Mouse (Mus musculus) heart, adult 2 months (tissue): ENCODE measurements around the gene Pex6. TPM values are rescaled to one million over a fixed set of nuclear protein-coding genes. Genes with fewer than 3 reads are reported as not detected.

Experiments used
- DNase-seq, 2 experiments: peaks; one replicate each; pipeline ENCODE4 v3.0.0; 2021
- H3K27ac ChIP-seq: fragments of 200-600 bp; 2 replicates; pipeline ENCODE4 v1.8.1; 2022
- H3K27me3 ChIP-seq: fragments of 200-500 bp; 2 replicates; pipeline ENCODE4 v1.6.1; 2012; ENCODE audit warnings: mild to moderate bottlenecking, low read length, inconsistent platforms, mixed read lengths; ENCODE audit not compliant: control insufficient read depth, insufficient read depth
- H3K36me3 ChIP-seq: fragments of 200-500 bp; 2 replicates; pipeline ENCODE4 v1.6.1; 2012; ENCODE audit warnings: low read length, inconsistent platforms; ENCODE audit not compliant: control insufficient read depth, insufficient read depth
- H3K4me1 ChIP-seq: fragments of 200-500 bp; 2 replicates; pipeline ENCODE4 v1.6.1; 2011; ENCODE audit warnings: low read length; ENCODE audit not compliant: control insufficient read depth, insufficient read depth
- H3K4me3 ChIP-seq: fragments of 200-600 bp; 2 replicates; pipeline ENCODE4 v1.8.1; 2022
- H3K79me2 ChIP-seq: fragments of 200-500 bp; replicated peaks from 2 replicates; pipeline ENCODE4 v1.6.1; 2012; ENCODE audit warnings: mild to moderate bottlenecking, inconsistent platforms, low read length, moderate library complexity, mixed read lengths; ENCODE audit not compliant: control insufficient read depth, insufficient read depth
- H3K9ac ChIP-seq: fragments of 200-500 bp; 2 replicates; pipeline ENCODE4 v1.6.1; 2012; ENCODE audit warnings: low read depth, mild to moderate bottlenecking, control low read depth, inconsistent platforms, low read length, mixed read lengths
- CTCF ChIP-seq: fragments of 200-600 bp; IDR thresholded peaks from 2 replicates; pipeline ENCODE4 v1.8.1; 2022; ENCODE audit warnings: antibody characterized with exemption, mild to moderate bottlenecking, moderate library complexity
- EP300 ChIP-seq: fragments of 200-500 bp; IDR thresholded peaks from 2 replicates; pipeline ENCODE4 v1.6.1; 2011; ENCODE audit warnings: low read depth, low read length, control low read depth; ENCODE audit not compliant: insufficient read depth
- POLR2A ChIP-seq: fragments of 200-500 bp; IDR thresholded peaks from 2 replicates; pipeline ENCODE4 v1.6.1; 2011; ENCODE audit warnings: mild to moderate bottlenecking, low read depth, low read length, control low read depth; ENCODE audit not compliant: insufficient read depth
- WGBS: fragments of 180-500 bp; shearing (Covaris S2); methylation state at CpG from one replicate; pipeline ENCODE4 v1.1.7; 2018; 5-methylcytosine and 5-hydroxymethylcytosine counted together
- intact Hi-C: fragments of 180-260 bp; cut with DNase I; formaldehyde crosslinking; loops from one replicate; pipeline ENCODE4 v1.15.1; 2025
- polyA plus RNA-seq: library from polyadenylated mRNA; depleted of rRNA; stranded (reverse); fragments of >200 nt; gene quantifications from 2 replicates; pipeline ENCODE4 v1.2.3, GENCODE M21; 2012; rRNA removed
- total RNA-seq, 2 experiments: library from RNA; stranded (reverse); gene quantifications; 2 replicates each; pipeline ENCODE4 v1.2.3; 2021

Pex6 gene
- total and polyA plus RNA-seq, 3 experiments, result 33.4 to 36.5 (median 34.1) TPM

DNA sequence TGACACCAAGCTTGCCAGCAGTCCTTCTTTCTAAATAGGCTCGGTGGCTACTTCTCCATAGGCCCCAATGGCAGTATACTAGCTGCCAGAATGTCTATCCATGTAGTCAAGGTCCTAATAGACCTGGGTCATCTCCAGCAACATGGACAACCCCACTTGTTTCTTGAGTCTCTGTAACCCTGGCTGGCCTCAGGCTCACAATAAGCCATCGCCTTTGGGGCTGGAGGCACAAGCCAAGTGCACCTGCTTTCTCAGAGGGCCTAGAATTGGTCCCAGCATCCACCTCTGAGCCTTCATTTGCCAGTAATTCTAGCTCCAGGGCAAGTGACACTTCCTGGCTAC lies 62.8 kb downstream of the Pex6 start:
- H3K27ac ChIP-seq, result no peak overlapping the region
- 58% methylated on average over 2 of the region's 2 CpGs for WGBS
- TF ChIP-seq POLR2A, result no peak
- TF ChIP-seq EP300, result no peak
- TF ChIP-seq CTCF, result no peak
- no peak overlapping the region for H3K4me3 ChIP-seq
- no peak for DNase-seq
- no peak overlapping the region for H3K9ac ChIP-seq
- no peaks in the 10 kb centered on the region for H3K36me3 ChIP-seq
- H3K27me3 ChIP-seq, result no peaks in the 10 kb centered on the region
- intact Hi-C loops, result no loop called here
- H3K79me2 ChIP-seq, result no peaks in the 10 kb centered on the region
- H3K4me1 ChIP-seq, result peaks cover 2% of the 10 kb centered on the region

- Histone ChIP-seq H3K27me3 (no peaks in the 10 kb centered on the region), H3K4me1 (peaks cover 2% of the 10 kb centered on the region), H3K36me3 (no peaks in the 10 kb centered on the region), H3K4me3 (no peak overlapping the region), H3K79me2 (no peaks in the 10 kb centered on the region), H3K9ac (no peak overlapping the region), H3K27ac (no peak overlapping the region)
- intact Hi-C loops, result no loop called here
- DNase-seq, result no peak
- WGBS, result 96% methylated on average over 9 of the region's 9 CpGs
- TF ChIP-seq CTCF (no peak), EP300 (no peak), POLR2A (no peak)
Measured at GRCm38 (mm10) chr17:46775070-46775469, 63.8 kb downstream of the Pex6 start.

Other genes starting within 250 kb of the Pex6 start
- under 1 TPM; 0.16 to 0.23 TPM for gene Ttbk1, start 223.8 kb upstream of the Pex6 start, total RNA-seq
- 0.21 and 0.23 TPM in 2 replicates for gene Ttbk1, start 223.8 kb upstream of the Pex6 start, polyA plus RNA-seq
- 1 to 10 TPM; 1.8 to 1.9 TPM for gene Dnph1, start 214.8 kb upstream of the Pex6 start, total RNA-seq
- 0.80 and 0.97 TPM in 2 replicates for gene Dnph1, start 214.8 kb upstream of the Pex6 start, polyA plus RNA-seq
- gene Cul9, start 165.1 kb upstream of the Pex6 start, total RNA-seq, result 10 to 100 TPM; 21.6 to 21.9 TPM
- gene Cul9, start 165.1 kb upstream of the Pex6 start, polyA plus RNA-seq, result 20.1 and 22.7 TPM in 2 replicates
- 100 to 1,000 TPM in 1 of 2 experiments, 10 to 100 TPM in 1; 91.5 to 106 TPM for gene Srf, start 155.3 kb upstream of the Pex6 start, total RNA-seq
- gene Srf, start 155.3 kb upstream of the Pex6 start, polyA plus RNA-seq, result 223 and 227 TPM in 2 replicates
- gene Ptk7, start 82.0 kb upstream of the Pex6 start, total RNA-seq, result 1 to 10 TPM; 2.6 TPM
- gene Ptk7, start 82.0 kb upstream of the Pex6 start, polyA plus RNA-seq, result 2.8 and 3.1 TPM in 2 replicates
- 10 to 100 TPM; 23.5 to 25.7 TPM for gene Klc4, start 65.4 kb upstream of the Pex6 start, total RNA-seq
- gene Klc4, start 65.4 kb upstream of the Pex6 start, polyA plus RNA-seq, result 20.9 and 22.3 TPM in 2 replicates
- gene Mrpl2, start 65.2 kb upstream of the Pex6 start, total RNA-seq, result 100 to 1,000 TPM; 112 to 132 TPM
- 71.5 and 87.8 TPM in 2 replicates for gene Mrpl2, start 65.2 kb upstream of the Pex6 start, polyA plus RNA-seq
- gene Cul7, start 61.1 kb upstream of the Pex6 start, total RNA-seq, result 10 to 100 TPM; 16.8 to 18.4 TPM
- gene Cul7, start 61.1 kb upstream of the Pex6 start, polyA plus RNA-seq, result 23.4 and 24.7 TPM in 2 replicates
- gene Rrp36, start 37.1 kb upstream of the Pex6 start, total RNA-seq, result 10 to 100 TPM; 10.7 to 11.3 TPM
- 19.4 and 24.3 TPM in 2 replicates for gene Rrp36, start 37.1 kb upstream of the Pex6 start, polyA plus RNA-seq
- gene Mea1, start 32.7 kb upstream of the Pex6 start, total RNA-seq, result 10 to 100 TPM; 45.4 to 50.3 TPM
- 35.3 and 37.8 TPM in 2 replicates for gene Mea1, start 32.7 kb upstream of the Pex6 start, polyA plus RNA-seq
- gene Klhdc3, start 30.5 kb upstream of the Pex6 start, total RNA-seq, result 10 to 100 TPM; 57.3 to 68.9 TPM
- 91.8 and 105 TPM in 2 replicates for gene Klhdc3, start 30.5 kb upstream of the Pex6 start, polyA plus RNA-seq
- gene Ppp2r5d, start 6.4 kb upstream of the Pex6 start, total RNA-seq, result 10 to 100 TPM; 28.1 to 32.0 TPM
- 30.8 and 40.6 TPM in 2 replicates for gene Ppp2r5d, start 6.4 kb upstream of the Pex6 start, polyA plus RNA-seq
- gene Gnmt, start 17.7 kb downstream of the Pex6 start, total RNA-seq, result 1 to 10 TPM; 2.8 to 4.4 TPM
- gene Gnmt, start 17.7 kb downstream of the Pex6 start, polyA plus RNA-seq, result 3.3 and 5.1 TPM in 2 replicates
- gene Cnpy3, start 40.8 kb downstream of the Pex6 start, total RNA-seq, result 10 to 100 TPM; 19.8 to 21.5 TPM
- gene Cnpy3, start 40.8 kb downstream of the Pex6 start, polyA plus RNA-seq, result 19.7 and 20.7 TPM in 2 replicates
- not detected for gene Ptcra, start 52.2 kb downstream of the Pex6 start, total RNA-seq
- 0.08 and 0.12 TPM in 2 replicates for gene Ptcra, start 52.2 kb downstream of the Pex6 start, polyA plus RNA-seq
- gene 2310039H08Rik, start 61.2 kb downstream of the Pex6 start, total RNA-seq, result 10 to 100 TPM; 22.6 to 30.4 TPM
- gene 2310039H08Rik, start 61.2 kb downstream of the Pex6 start, polyA plus RNA-seq, result 43.6 and 45.4 TPM in 2 replicates
- gene Rpl7l1, start 71.2 kb downstream of the Pex6 start, total RNA-seq, result 10 to 100 TPM; 54.0 TPM
- 19.4 and 41.8 TPM in 2 replicates for gene Rpl7l1, start 71.2 kb downstream of the Pex6 start, polyA plus RNA-seq
- gene Bicral, start 147.0 kb downstream of the Pex6 start, total RNA-seq, result 10 to 100 TPM; 12.3 to 15.7 TPM
- gene Bicral, start 147.0 kb downstream of the Pex6 start, polyA plus RNA-seq, result 7.4 and 9.6 TPM in 2 replicates
- 10 to 100 TPM; 16.3 TPM for gene Tbcc, start 179.2 kb downstream of the Pex6 start, total RNA-seq
- 12.7 and 13.3 TPM in 2 replicates for gene Tbcc, start 179.2 kb downstream of the Pex6 start, polyA plus RNA-seq
- not detected for gene Prph2, start 199.0 kb downstream of the Pex6 start, total RNA-seq
- gene Prph2, start 199.0 kb downstream of the Pex6 start, polyA plus RNA-seq, result not detected in 2 replicates